Mouse (Mus musculus) cerebellum, adult 2 months (tissue): ENCODE data around the gene Tcaf2. TPM values are rescaled to one million over a fixed set of nuclear protein-coding genes. Genes with fewer than 3 reads are reported as not detected.

Experiments used
- DNase-seq, 2 experiments: peaks; one replicate each; pipeline ENCODE4 v3.0.0; 2021
- H3K27ac ChIP-seq: fragments of 200-500 bp; 2 replicates; pipeline ENCODE4 v1.5.1; 2012; ENCODE audit warnings: low read length, control low read depth, inconsistent platforms; ENCODE audit not compliant: insufficient read depth
- H3K27me3 ChIP-seq: fragments of 200-500 bp; 2 replicates; pipeline ENCODE4 v1.6.1; 2012; ENCODE audit warnings: inconsistent platforms, mild to moderate bottlenecking, low read length, moderate library complexity; ENCODE audit not compliant: control insufficient read depth, insufficient read depth
- H3K4me1 ChIP-seq: fragments of 200-500 bp; 2 replicates; pipeline ENCODE4 v1.6.1; 2011; ENCODE audit warnings: low read length; ENCODE audit not compliant: control insufficient read depth, insufficient read depth
- H3K4me3 ChIP-seq: fragments of 200-500 bp; replicated peaks from 2 replicates; pipeline ENCODE3; 2011; ENCODE audit warnings: mild to moderate bottlenecking, low read depth, low read length, control low read depth; ENCODE audit not compliant: insufficient read depth
- CTCF ChIP-seq: fragments of 200-500 bp; IDR thresholded peaks from 2 replicates; pipeline ENCODE4 v1.5.1; 2011; ENCODE audit warnings: low read depth, mild to moderate bottlenecking, control low read depth, low read length, moderate library complexity, borderline replicate concordance; ENCODE audit not compliant: insufficient read depth
- POLR2A ChIP-seq: fragments of 200-500 bp; IDR thresholded peaks from 2 replicates; pipeline ENCODE4 v1.6.1; 2011; ENCODE audit warnings: low read length, control low read depth, borderline replicate concordance; ENCODE audit not compliant: insufficient read depth
- WGBS: fragments of 180-500 bp; shearing (Covaris S2); methylation state at CpG from one replicate; pipeline ENCODE4 v1.1.7; 2018; 5-methylcytosine and 5-hydroxymethylcytosine counted together
- polyA plus RNA-seq: library from polyadenylated mRNA; depleted of rRNA; stranded (reverse); fragments of >200 nt; gene quantifications from 2 replicates; pipeline ENCODE4 v1.2.3, GENCODE M21; 2012

The Tcaf2 gene
- polyA plus RNA-seq, 1 experiment: 0.87 TPM

- 14% methylated on average over 2 of the region's 2 CpGs for WGBS
- no peak for TF ChIP-seq POLR2A
- TF ChIP-seq CTCF: no peak
- DNase-seq: no peak
- H3K27ac ChIP-seq: no peak overlapping the region
- no peaks in the 10 kb centered on the region for H3K4me1 ChIP-seq
- H3K27me3 ChIP-seq: no peaks in the 10 kb centered on the region
- H3K4me3 ChIP-seq: no peak overlapping the region
These were observed 16.7 kb upstream of the Tcaf2 start for GRCm38 (mm10) chr6:42661739-42662138.

- no peak overlapping the region for H3K4me3 ChIP-seq
- no peaks in the 10 kb centered on the region for H3K4me1 ChIP-seq
- H3K27me3 ChIP-seq: no peaks in the 10 kb centered on the region
- 72% methylated on average over 5 of the region's 5 CpGs for whole genome bisulfite sequencing
- DNase-seq: no peak
- TF ChIP-seq POLR2A (no peak), CTCF (no peak)
- no peak overlapping the region for H3K27ac ChIP-seq
These were observed 10.7 kb downstream of the Tcaf2 start for GRCm38 (mm10) chr6:42634393-42634792.

GRCm38 (mm10) chr6:42631395-42631794, 13.7 kb downstream of the Tcaf2 start:
- WGBS: 76% methylated on average over 4 of the region's 4 CpGs
- no peak for DNase-seq
- Histone ChIP-seq H3K4me1 (no peaks in the 10 kb centered on the region), H3K4me3 (no peak overlapping the region), H3K27ac (no peak overlapping the region), H3K27me3 (no peaks in the 10 kb centered on the region)
- TF ChIP-seq POLR2A (no peak), CTCF (no peak)

- no peak for TF ChIP-seq POLR2A
- TF ChIP-seq CTCF: no peak
- H3K27ac ChIP-seq: no peak overlapping the region
- 50% methylated on average over 2 of the region's 2 CpGs for WGBS
- no peaks in the 10 kb centered on the region for H3K27me3 ChIP-seq
- H3K4me1 ChIP-seq: no peaks in the 10 kb centered on the region
- H3K4me3 ChIP-seq: no peak overlapping the region
- no peak for DNase-seq
These were observed 28.1 kb downstream of the Tcaf2 start for GRCm38 (mm10) chr6:42616904-42617303.

GRCm38 (mm10) chr6:42612218-42612617, 32.8 kb downstream of the Tcaf2 start:
- Histone ChIP-seq H3K27me3 (no peaks in the 10 kb centered on the region), H3K4me3 (no peak overlapping the region), H3K27ac (no peak overlapping the region), H3K4me1 (no peaks in the 10 kb centered on the region)
- peak in 1 of 2 experiments; percentile 5 for DNase-seq
- TF ChIP-seq CTCF (peak; percentile 42; the same call in 1 of the 2 replicates), POLR2A (no peak)

- no peak overlapping the region for H3K27ac ChIP-seq
- H3K27me3 ChIP-seq: no peaks in the 10 kb centered on the region
- TF ChIP-seq CTCF: no peak
- TF ChIP-seq POLR2A: no peak
- no peak for DNase-seq
- 62% methylated on average over 4 of the region's 4 CpGs for WGBS
- H3K4me1 ChIP-seq: no peaks in the 10 kb centered on the region
- H3K4me3 ChIP-seq: no peak overlapping the region
These were observed 34.0 kb downstream of the Tcaf2 start for GRCm38 (mm10) chr6:42610954-42611522.

GRCm38 (mm10) chr6:42597592-42597991, 47.5 kb downstream of the Tcaf2 start, which contains the start of gene Tcaf3:
Gene Tcaf3 (minus strand): TSS chr6:42597692.
- WGBS: 62% methylated on average over 4 of the region's 4 CpGs
- no peaks in the 10 kb centered on the region for H3K4me1 ChIP-seq
- TF ChIP-seq CTCF (no peak), POLR2A (no peak)
- no peak within 1 kb of the TSS for H3K27ac ChIP-seq
- no peak within 1 kb of the TSS for H3K4me3 ChIP-seq
- no peak for DNase-seq
- no peaks in the 10 kb centered on the region for H3K27me3 ChIP-seq

- 54% methylated on average over 17 of the region's 17 CpGs for WGBS
- no peak overlapping the region for H3K4me3 ChIP-seq
- no peak overlapping the region for H3K27ac ChIP-seq
- TF ChIP-seq CTCF: no peak
- no peak for TF ChIP-seq POLR2A
- no peak for DNase-seq
- no peaks in the 10 kb centered on the region for H3K4me1 ChIP-seq
- H3K27me3 ChIP-seq: no peaks in the 10 kb centered on the region
These were observed 51.7 kb downstream of the Tcaf2 start for GRCm38 (mm10) chr6:42593138-42593882.
